Mouse (Mus musculus): Measurements from ENCODE around the gene Mrpl38.

DNA sequence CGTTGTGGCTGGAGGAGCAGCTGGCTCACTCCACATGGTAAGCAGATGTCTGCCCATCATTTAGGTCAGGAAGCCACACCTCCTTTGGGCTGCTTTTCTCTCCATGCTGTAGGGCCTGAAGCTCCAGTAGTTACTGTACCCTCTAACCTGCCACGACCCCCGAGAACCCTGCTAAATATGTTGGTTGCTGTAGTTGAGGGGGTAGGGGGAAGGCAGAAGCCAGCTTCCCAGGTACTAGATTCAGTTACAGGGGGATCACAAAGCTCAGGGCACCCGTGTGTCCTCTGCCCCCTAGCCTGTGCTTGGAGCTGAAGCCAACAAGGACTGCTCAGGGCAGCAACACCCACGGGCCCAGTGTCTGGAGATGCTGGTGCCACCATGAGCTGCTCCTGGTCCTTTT lies 5.2 kb downstream of the Mrpl38 start:
- no peak for TF ChIP-seq CTCF (IDR thresholded peaks at IDR 0.05)
- TF ChIP-seq EP300 (IDR thresholded peaks at IDR 0.05): no peak
